In the genomic region with DNA sequence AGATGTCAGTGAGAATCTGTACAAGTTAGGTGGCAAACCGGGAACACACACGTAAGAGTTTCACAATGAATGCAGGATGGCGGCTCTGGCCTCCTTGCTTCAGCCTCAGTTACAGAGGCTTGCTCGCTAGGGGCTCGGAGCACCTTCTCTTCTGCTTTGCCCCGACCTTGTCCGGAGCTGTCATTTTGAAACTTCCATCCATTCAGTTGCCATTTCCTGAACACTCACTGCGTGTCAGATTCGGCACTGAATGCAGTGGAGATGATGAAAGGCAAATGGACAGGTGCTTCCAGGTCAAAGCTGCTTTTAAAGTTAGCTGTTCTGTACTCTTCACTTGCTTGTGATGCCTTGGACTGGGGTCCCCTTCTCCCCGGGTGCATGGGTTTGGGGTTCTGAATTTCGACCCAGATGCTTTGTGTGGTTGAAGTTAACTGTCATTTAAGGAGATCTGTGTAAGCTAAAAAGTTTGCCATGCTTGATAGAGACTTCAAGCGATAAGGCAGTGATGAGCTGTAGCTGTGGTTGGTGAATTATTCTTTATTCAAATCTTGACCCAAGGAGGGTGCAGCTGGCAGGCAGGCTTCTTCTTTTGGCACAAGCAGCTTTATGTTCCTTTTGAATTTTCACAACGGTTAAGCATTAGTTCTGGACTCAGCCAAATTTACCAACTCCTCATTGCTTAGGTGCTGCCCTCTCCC, we compare ENCODE assay signal across 21 mouse cellular contexts. TPM values are rescaled to one million over a fixed set of nuclear protein-coding genes. Genes with fewer than 3 reads are reported as not detected.
DNase-seq lines count a peak whose midpoint lies in the region; ATAC-seq and TF ChIP-seq lines count a peak whose summit lies in the region.
"Had no signal": no experiment of that assay in that cellular context is flagged by ENCODE, and none has a peak within 500 bp of the region (broad histone marks: within the 10 kb centered on the region; RNA-seq: fewer than 3 reads in every experiment).

No protein-coding gene starts in this region.

- no peaks in the 10 kb centered on the region for H3K27me3 ChIP-seq in liver, embryonic 16.5 days (ENCODE audit: control insufficient read depth, insufficient read depth, low read depth, low read length)
- no peaks in the 10 kb centered on the region for H3K27me3 ChIP-seq in liver, embryonic 11.5 days (replicated peaks; ENCODE audit: control insufficient read depth, insufficient read depth, low read length)
- H3K27me3 ChIP-seq in limb, embryonic 10.5 days (ENCODE audit: low read depth, poor library complexity, severe bottlenecking) = no peaks in the 10 kb centered on the region
- H3K27me3 ChIP-seq: embryonic facial prominence, embryonic 15.5 days; lung, embryonic 15.5 days; Patski had no signal

- ATAC-seq in CD4-positive, CD25-positive, alpha-beta regulatory T cell, adult 4 months = no peak
- no peak for ATAC-seq in liver, embryonic 16.5 days (ENCODE audit: low read depth)
- ATAC-seq in liver, embryonic 11.5 days (replicated peaks; ENCODE audit: low FRiP score) = no peak
- ATAC-seq: hindbrain, embryonic 16.5 days; Patski had no signal

- H3K36me3 ChIP-seq in liver, embryonic 16.5 days (ENCODE audit: control insufficient read depth, insufficient read depth) = no peaks in the 10 kb centered on the region
- no peaks in the 10 kb centered on the region for H3K36me3 ChIP-seq in liver, embryonic 11.5 days (ENCODE audit: control insufficient read depth, insufficient read depth, low read length)
- H3K36me3 ChIP-seq in limb, embryonic 10.5 days = no peaks in the 10 kb centered on the region
- H3K36me3 ChIP-seq: embryonic facial prominence, embryonic 15.5 days; forebrain, embryonic 10.5 days; lung, embryonic 15.5 days had no signal

- H3K27ac ChIP-seq in liver, embryonic 16.5 days (ENCODE audit: low read length) = 0 out of 2 replicates have a peak overlapping the region, but pooled peaks have one; percentile 12
- H3K27ac ChIP-seq in liver, embryonic 11.5 days (ENCODE audit: low read depth, low read length) = no peak overlapping the region
- H3K27ac ChIP-seq in limb, embryonic 10.5 days = 0 out of 2 replicates have a peak overlapping the region, but pooled peaks have one; percentile 14
- no peak overlapping the region for H3K27ac ChIP-seq in layer of hippocampus, adult 2 months
- H3K27ac ChIP-seq: embryonic facial prominence, embryonic 15.5 days; forebrain, embryonic 10.5 days; gastrocnemius, adult 2 months; lung, embryonic 15.5 days had no signal

- WGBS in liver, embryonic 16.5 days (ENCODE audit: insufficient replicate concordance) = 44% methylated on average over 13 of the region's 13 CpGs
- WGBS in liver, embryonic 11.5 days = 80% methylated on average over 13 of the region's 13 CpGs
- 82% methylated on average over 13 of the region's 13 CpGs for WGBS in limb, embryonic 10.5 days

- no peaks in the 10 kb centered on the region for H3K9me3 ChIP-seq in liver, embryonic 16.5 days (replicated peaks; ENCODE audit: control insufficient read depth, low read length)
- no peaks in the 10 kb centered on the region for H3K9me3 ChIP-seq in liver, embryonic 11.5 days (ENCODE audit: control insufficient read depth, low read length)
- H3K9me3 ChIP-seq in limb, embryonic 10.5 days (replicated peaks) = no peaks in the 10 kb centered on the region
- H3K9me3 ChIP-seq: embryonic facial prominence, embryonic 15.5 days; forebrain, embryonic 10.5 days; lung, embryonic 15.5 days had no signal

- no peak overlapping the region for H3K4me2 ChIP-seq in liver, embryonic 16.5 days (ENCODE audit: low read depth, low read length)
- no peak overlapping the region for H3K4me2 ChIP-seq in liver, embryonic 11.5 days
- H3K4me2 ChIP-seq: embryonic facial prominence, embryonic 15.5 days; lung, embryonic 15.5 days had no signal

- H3K9ac ChIP-seq in liver, embryonic 16.5 days (ENCODE audit: low read depth, low read length) = no peak overlapping the region
- no peak overlapping the region for H3K9ac ChIP-seq in liver, embryonic 11.5 days (ENCODE audit: low read depth, low read length)
- H3K9ac ChIP-seq: embryonic facial prominence, embryonic 15.5 days; lung, embryonic 15.5 days had no signal

- DNase-seq in CD4-positive, CD25-positive, alpha-beta regulatory T cell, adult 2 months (ENCODE audit: low read depth, low spot score) = peak; percentile 18
- DNase-seq in liver, embryonic 11.5 days (ENCODE audit: low spot score) = no peak
- no peak for DNase-seq in limb, embryonic 10.5 days (ENCODE audit: low spot score)
- DNase-seq in layer of hippocampus, adult 2 months (ENCODE audit: low spot score in 2 of 2) = no peak
- no peak for DNase-seq in adrenal gland, postnatal 25 days
- no peak for DNase-seq in cerebellum, adult 9-10 months
- DNase-seq: adrenal gland, postnatal 36 days; cerebellum, postnatal 10 days; embryo, embryonic 11 days; gastrocnemius, adult 2 months; kidney, adult 9 months; kidney, postnatal 36 days; liver; thymus, postnatal 14 days had no signal

- H3K4me3 ChIP-seq in liver, embryonic 16.5 days (ENCODE audit: low read depth, low read length) = no peak overlapping the region
- H3K4me3 ChIP-seq in liver, embryonic 11.5 days (ENCODE audit: low read depth, low read length) = no peak overlapping the region
- no peak overlapping the region for H3K4me3 ChIP-seq in limb, embryonic 10.5 days
- no peak overlapping the region for H3K4me3 ChIP-seq in layer of hippocampus, adult 2 months
- H3K4me3 ChIP-seq: embryonic facial prominence, embryonic 15.5 days; forebrain, embryonic 10.5 days; gastrocnemius, adult 2 months; lung, embryonic 15.5 days had no signal

- no peak for TF ChIP-seq CTCF in layer of hippocampus, adult 2 months (conservative IDR thresholded peaks at IDR 0.05)

- peaks cover 24% of the 10 kb centered on the region for H3K4me1 ChIP-seq in liver, embryonic 16.5 days (ENCODE audit: control insufficient read depth, low read depth, low read length)
- peaks cover 5% of the 10 kb centered on the region; the same call in 1 of the 2 replicates for H3K4me1 ChIP-seq in liver, embryonic 11.5 days (replicated peaks; ENCODE audit: control insufficient read depth, insufficient read depth, low read length)
- H3K4me1 ChIP-seq in limb, embryonic 10.5 days = peaks cover 22% of the 10 kb centered on the region

RNA-seq across cellular contexts. Expression of a gene that starts 41.2 kb away (rescaled TPM):
- polyA plus RNA-seq in CD4-positive, CD25-positive, alpha-beta regulatory T cell, adult 4 months (2017; shearing (Covaris generic)) = 10 to 100 TPM; 20.8 to 22.3 TPM
- polyA plus RNA-seq in liver, embryonic 16.5 days (2015; fragmentation: Nextera tagmentation; extraction: Ambion mirVana) = 15.8 and 16.0 TPM in 2 replicates
- polyA plus RNA-seq in liver, embryonic 11.5 days (2014; fragmentation: Nextera tagmentation; extraction: Ambion mirVana) = 49.1 and 51.2 TPM in 2 replicates
- polyA plus RNA-seq in limb, embryonic 10.5 days (2016; fragmentation: Nextera tagmentation; extraction: Ambion mirVana) = 34.0 and 38.6 TPM in 2 replicates
- 1 to 10 TPM; 3.5 to 6.3 TPM for total RNA-seq in layer of hippocampus, adult 2 months (2021)
- total RNA-seq in adrenal gland, postnatal 25 days (2021) = 19.1 and 27.0 TPM in 2 replicates

Comparison
In these comparisons a context has a peak if more than half of its experiments do, and no peak if none do; other contexts are left out.
1. H3K27ac ChIP-seq: peak in liver, embryonic 16.5 days (single experiment) and limb, embryonic 10.5 days (single experiment); none in liver, embryonic 11.5 days (single experiment) and layer of hippocampus, adult 2 months (single experiment).